Mouse (Mus musculus): ENCODE results near the gene Dip2c. TPM values are rescaled to one million over a fixed set of nuclear protein-coding genes. Genes with fewer than 3 reads are reported as not detected.

The Dip2c gene
- total RNA-seq, 2 experiments from 2014 or later: 9.9 to 11.4 TPM

- no peak for DNase-seq
- intact Hi-C loops (cut with DNase I): no loop called here
Observed at GRCm38 (mm10) chr13:9319745-9320144, 43.4 kb downstream of the Dip2c start.

- intact Hi-C loops (cut with DNase I): no loop called here
Observed at GRCm38 (mm10) chr13:9325262-9325661, 48.9 kb downstream of the Dip2c start.

GRCm38 (mm10) chr13:9329307-9329915, 53.1 kb downstream of the Dip2c start:
- DNase-seq: no peak
- intact Hi-C loops (cut with DNase I): no loop called here

More at GRCm38 (mm10) chr13:9325262-9325661, 48.9 kb downstream of the Dip2c start:
- no peak for DNase-seq

- DNase-seq: no peak
- intact Hi-C loops (cut with DNase I): no loop called here
Observed at GRCm38 (mm10) chr13:9333187-9333586, 56.9 kb downstream of the Dip2c start.

- DNase-seq: no peak
- intact Hi-C loops (cut with DNase I): no loop called here
Observed at GRCm38 (mm10) chr13:9340293-9340692, 64.0 kb downstream of the Dip2c start.

GRCm38 (mm10) chr13:9342696-9343095, 66.4 kb downstream of the Dip2c start:
- intact Hi-C loops (cut with DNase I): no loop called here
- no peak for DNase-seq

- DNase-seq: no peak
- intact Hi-C loops (cut with DNase I): no loop called here
Observed at GRCm38 (mm10) chr13:9347448-9347847, 71.1 kb downstream of the Dip2c start.

- DNase-seq: peak in 1 of 2 experiments; percentile 30
- intact Hi-C loops (cut with DNase I): no loop called here
Observed at GRCm38 (mm10) chr13:9350670-9351069, 74.3 kb downstream of the Dip2c start.

GRCm38 (mm10) chr13:9353890-9354289, 77.6 kb downstream of the Dip2c start:
- no peak for DNase-seq
- intact Hi-C loops (cut with DNase I): no loop called here

GRCm38 (mm10) chr13:9355331-9355730, 79.0 kb downstream of the Dip2c start:
- intact Hi-C loops (cut with DNase I): no loop called here
- DNase-seq: no peak

- intact Hi-C loops (cut with DNase I): no loop called here
- DNase-seq: no peak
Observed at GRCm38 (mm10) chr13:9361457-9361856, 85.1 kb downstream of the Dip2c start.

- intact Hi-C loops (cut with DNase I): no loop called here
- no peak for DNase-seq
Observed at GRCm38 (mm10) chr13:9371387-9371786, 95.1 kb downstream of the Dip2c start.

GRCm38 (mm10) chr13:9377130-9377529, 100.8 kb downstream of the Dip2c start:
- DNase-seq: no peak
- intact Hi-C loops (cut with DNase I): no loop called here

- intact Hi-C loops (cut with DNase I): no loop called here
- DNase-seq: no peak
Observed at GRCm38 (mm10) chr13:9380740-9381410, 104.5 kb downstream of the Dip2c start.

- intact Hi-C loops (cut with DNase I): no loop called here
- no peak for DNase-seq
Observed at GRCm38 (mm10) chr13:9388017-9388416, 111.7 kb downstream of the Dip2c start.

- intact Hi-C loops (cut with DNase I): no loop called here
Observed at GRCm38 (mm10) chr13:9389334-9389733, 113.0 kb downstream of the Dip2c start.

GRCm38 (mm10) chr13:9390204-9390804, 114.0 kb downstream of the Dip2c start:
- intact Hi-C loops (cut with DNase I): no loop called here
- DNase-seq: no peak

More at GRCm38 (mm10) chr13:9389334-9389733, 113.0 kb downstream of the Dip2c start:
- no peak for DNase-seq

GRCm38 (mm10) chr13:9393470-9393869, 117.1 kb downstream of the Dip2c start:
- intact Hi-C loops (cut with DNase I): no loop called here
- no peak for DNase-seq

- no peak for DNase-seq
- intact Hi-C loops (cut with DNase I): no loop called here
Observed at GRCm38 (mm10) chr13:9395286-9395685, 119.0 kb downstream of the Dip2c start.

GRCm38 (mm10) chr13:9398846-9399245, 122.5 kb downstream of the Dip2c start:
- intact Hi-C loops (cut with DNase I): no loop called here
- DNase-seq: no peak

GRCm38 (mm10) chr13:9405399-9405798, 129.1 kb downstream of the Dip2c start:
- intact Hi-C loops (cut with DNase I): no loop called here
- no peak for DNase-seq

GRCm38 (mm10) chr13:9408983-9409382, 132.7 kb downstream of the Dip2c start:
- no peak for DNase-seq
- intact Hi-C loops (cut with DNase I): no loop called here
